Mouse (Mus musculus) olfactory bulb, adult 2 months (tissue): ENCODE data around the gene 1810046K07Rik.

Experiments
- CTCF ChIP-seq: fragments of 200-500 bp; IDR thresholded peaks from 2 replicates; pipeline ENCODE4 v1.5.1; 2012; ENCODE audit warnings: low read depth, mild to moderate bottlenecking, low read length, moderate library complexity; ENCODE audit not compliant: insufficient read depth
- POLR2A ChIP-seq: fragments of 200-500 bp; IDR thresholded peaks from 2 replicates; pipeline ENCODE4 v1.6.1; 2012; ENCODE audit warnings: mild to moderate bottlenecking, low read depth, low read length, moderate library complexity; ENCODE audit not compliant: insufficient read depth

- TF ChIP-seq CTCF: no peak
- TF ChIP-seq POLR2A: no peak
Observed at GRCm38 (mm10) chr9:51305146-51305545, 23.6 kb downstream of the 1810046K07Rik start.
